Mouse (Mus musculus): ENCODE data around the gene Asb6.

GRCm38 (mm10) chr2:30778235-30778634 is 51.9 kb downstream of the Asb6 start:
- TF ChIP-seq CTCF (IDR thresholded peaks at IDR 0.05) (no peak), POLR2A (IDR thresholded peaks at IDR 0.05; ENCODE audit: insufficient read depth, low read depth, low read length) (no peak), EP300 (IDR thresholded peaks at IDR 0.05; ENCODE audit: insufficient read depth, low read depth, low read length) (no peak)

All from heart, adult 2 months (tissue).